Mouse (Mus musculus): Measurements from ENCODE around the gene Nckap5. TPM values are rescaled to one million over a fixed set of nuclear protein-coding genes. Genes with fewer than 3 reads are reported as not detected.

Nckap5 gene
- polyA plus RNA-seq, 1 experiment from 2014 or later: 3.2 TPM

- WGBS (ENCODE audit: insufficient replicate concordance): 34% methylated on average over 11 of the region's 11 CpGs
- no peaks in the 10 kb centered on the region for H3K9me3 ChIP-seq (replicated peaks; ENCODE audit: control insufficient read depth, low read length)
- H3K36me3 ChIP-seq (ENCODE audit: control insufficient read depth, insufficient read depth, low read length): no peaks in the 10 kb centered on the region
- H3K27me3 ChIP-seq (ENCODE audit: control insufficient read depth, insufficient read depth, low read length): no peaks in the 10 kb centered on the region
- peak; percentile 46; the same call in 1 of the 2 replicates for ATAC-seq (replicated peaks; ENCODE audit: insufficient number of reproducible peaks, low FRiP score, low TSS enrichment)
- H3K9ac ChIP-seq (ENCODE audit: low read depth, low read length): no peak overlapping the region
- no peak overlapping the region for H3K27ac ChIP-seq (ENCODE audit: low read depth, low read length)
- peaks cover 4% of the 10 kb centered on the region; the same call in 1 of the 2 replicates for H3K4me1 ChIP-seq (ENCODE audit: control insufficient read depth, insufficient read depth, low read length)
- H3K4me2 ChIP-seq: 0 out of 2 replicates have a peak overlapping the region, but pooled peaks have one; percentile 8
- H3K4me3 ChIP-seq (ENCODE audit: low read depth, low read length): no peak overlapping the region
Measured at GRCm38 (mm10) chr1:126461527-126462354, 368.9 kb downstream of the Nckap5 start.

GRCm38 (mm10) chr1:126457739-126458138 is 372.9 kb downstream of the Nckap5 start:
- WGBS (ENCODE audit: insufficient replicate concordance): 84% methylated on average over 1 of the region's 1 CpGs
- no peak overlapping the region for H3K4me2 ChIP-seq
- no peaks in the 10 kb centered on the region for H3K36me3 ChIP-seq (ENCODE audit: control insufficient read depth, insufficient read depth, low read length)

DNA sequence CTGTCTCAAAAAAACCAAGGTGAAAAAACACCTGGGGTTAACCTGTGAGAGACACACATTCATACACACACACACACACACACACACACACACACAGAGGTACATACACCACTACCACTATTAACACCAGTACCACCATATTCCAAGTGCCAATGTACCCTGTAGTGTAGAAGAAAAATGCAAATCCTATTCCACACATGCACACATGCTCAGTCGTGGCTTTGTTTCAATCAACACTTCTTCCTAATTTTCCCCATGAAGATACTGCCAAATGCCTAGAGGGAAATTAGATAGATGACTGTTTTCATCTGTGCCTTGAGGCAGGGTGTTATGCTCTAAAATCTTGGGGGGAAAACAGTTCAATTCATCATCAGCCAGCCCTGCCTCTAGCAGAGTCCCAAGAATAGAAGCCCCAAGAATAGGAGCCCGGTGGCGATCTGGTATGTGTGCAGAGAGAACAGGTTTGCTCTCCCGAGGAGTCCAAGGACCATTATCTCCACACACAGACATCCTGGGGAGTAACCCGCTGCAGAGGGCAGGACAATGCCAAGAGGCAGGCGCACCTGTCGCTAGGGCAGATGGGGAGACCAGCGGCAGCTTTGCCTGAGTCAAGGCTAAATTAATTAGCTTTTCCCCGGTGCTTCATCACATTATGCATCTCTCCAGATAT is 376.0 kb downstream of the Nckap5 start:
- no peak overlapping the region for H3K9ac ChIP-seq (ENCODE audit: low read depth, low read length)
- no peak overlapping the region for H3K27ac ChIP-seq (ENCODE audit: low read depth, low read length)
- H3K4me2 ChIP-seq: no peak overlapping the region
- ATAC-seq (replicated peaks; ENCODE audit: insufficient number of reproducible peaks, low FRiP score, low TSS enrichment): no peak
- H3K27me3 ChIP-seq (ENCODE audit: control insufficient read depth, insufficient read depth, low read length): no peaks in the 10 kb centered on the region
- H3K9me3 ChIP-seq (replicated peaks; ENCODE audit: control insufficient read depth, low read length): no peaks in the 10 kb centered on the region
- H3K4me1 ChIP-seq (ENCODE audit: control insufficient read depth, insufficient read depth, low read length): no peaks in the 10 kb centered on the region
- 51% methylated on average over 9 of the region's 9 CpGs for WGBS (ENCODE audit: insufficient replicate concordance)
- H3K36me3 ChIP-seq (ENCODE audit: control insufficient read depth, insufficient read depth, low read length): no peaks in the 10 kb centered on the region
- H3K4me3 ChIP-seq (ENCODE audit: low read depth, low read length): no peak overlapping the region

More at GRCm38 (mm10) chr1:126457739-126458138, 372.9 kb downstream of the Nckap5 start:
- Histone ChIP-seq H3K9ac (ENCODE audit: low read depth, low read length) (no peak overlapping the region), H3K4me3 (ENCODE audit: low read depth, low read length) (no peak overlapping the region), H3K9me3 (replicated peaks; ENCODE audit: control insufficient read depth, low read length) (no peaks in the 10 kb centered on the region), H3K27me3 (ENCODE audit: control insufficient read depth, insufficient read depth, low read length) (no peaks in the 10 kb centered on the region), H3K27ac (ENCODE audit: low read depth, low read length) (no peak overlapping the region), H3K4me1 (ENCODE audit: control insufficient read depth, insufficient read depth, low read length) (peaks cover 4% of the 10 kb centered on the region; the same call in 1 of the 2 replicates)
- no peak for ATAC-seq (replicated peaks; ENCODE audit: insufficient number of reproducible peaks, low FRiP score, low TSS enrichment)

DNA sequence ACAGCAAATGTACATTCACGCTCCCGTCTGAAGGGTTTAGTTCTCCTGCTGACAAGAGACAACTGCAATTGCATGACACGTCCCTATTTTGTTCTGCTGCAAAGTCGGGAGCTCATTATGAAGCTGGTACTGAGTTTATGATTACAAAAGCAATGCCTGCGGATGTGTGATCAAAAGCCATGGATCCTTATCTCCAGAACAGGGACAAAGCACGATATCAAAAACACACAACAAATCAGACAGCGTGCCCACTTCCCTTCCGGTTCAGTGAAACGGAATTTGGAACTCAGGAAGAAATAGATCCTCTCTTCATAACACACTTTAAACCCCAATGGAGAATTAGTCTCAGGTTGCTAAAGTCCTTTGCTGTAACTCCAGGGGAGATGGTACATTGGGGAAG is 379.1 kb downstream of the Nckap5 start:
- 62% methylated on average over 9 of the region's 9 CpGs for WGBS (ENCODE audit: insufficient replicate concordance)
- no peak for ATAC-seq (replicated peaks; ENCODE audit: insufficient number of reproducible peaks, low FRiP score, low TSS enrichment)
- H3K4me3 ChIP-seq (ENCODE audit: low read depth, low read length): no peak overlapping the region
- no peak overlapping the region for H3K9ac ChIP-seq (ENCODE audit: low read depth, low read length)
- no peak overlapping the region for H3K27ac ChIP-seq (ENCODE audit: low read depth, low read length)
- H3K9me3 ChIP-seq (replicated peaks; ENCODE audit: control insufficient read depth, low read length): no peaks in the 10 kb centered on the region
- H3K27me3 ChIP-seq (ENCODE audit: control insufficient read depth, insufficient read depth, low read length): no peaks in the 10 kb centered on the region
- no peaks in the 10 kb centered on the region for H3K4me1 ChIP-seq (ENCODE audit: control insufficient read depth, insufficient read depth, low read length)
- no peak overlapping the region for H3K4me2 ChIP-seq
- H3K36me3 ChIP-seq (ENCODE audit: control insufficient read depth, insufficient read depth, low read length): no peaks in the 10 kb centered on the region

DNA sequence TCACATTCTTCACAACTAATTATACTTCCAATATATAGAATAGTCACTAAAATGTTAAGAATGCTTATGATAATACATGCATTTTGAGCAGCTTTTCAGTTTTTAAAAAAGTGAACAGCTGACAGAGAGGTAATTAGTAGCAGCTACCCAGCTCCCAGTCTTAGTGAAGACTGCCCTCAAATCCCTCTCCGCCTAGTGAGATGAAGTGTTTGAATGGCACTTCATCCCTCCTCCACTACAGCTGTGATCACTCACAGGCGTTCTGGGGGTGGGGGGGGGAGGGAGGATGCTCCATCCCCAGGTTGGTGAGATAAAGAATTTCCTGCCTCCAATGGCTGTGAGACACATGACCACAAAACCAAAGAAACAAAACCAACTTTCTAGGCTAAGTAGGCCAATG is 381.2 kb downstream of the Nckap5 start:
- no peak for ATAC-seq (replicated peaks; ENCODE audit: insufficient number of reproducible peaks, low FRiP score, low TSS enrichment)
- Histone ChIP-seq H3K36me3 (ENCODE audit: control insufficient read depth, insufficient read depth, low read length) (no peaks in the 10 kb centered on the region), H3K27ac (ENCODE audit: low read depth, low read length) (no peak overlapping the region), H3K4me2 (no peak overlapping the region), H3K4me1 (ENCODE audit: control insufficient read depth, insufficient read depth, low read length) (no peaks in the 10 kb centered on the region), H3K27me3 (ENCODE audit: control insufficient read depth, insufficient read depth, low read length) (no peaks in the 10 kb centered on the region), H3K9me3 (replicated peaks; ENCODE audit: control insufficient read depth, low read length) (no peaks in the 10 kb centered on the region), H3K4me3 (ENCODE audit: low read depth, low read length) (no peak overlapping the region), H3K9ac (ENCODE audit: low read depth, low read length) (no peak overlapping the region)
- WGBS (ENCODE audit: insufficient replicate concordance): 35% methylated on average over 2 of the region's 2 CpGs

- WGBS (ENCODE audit: insufficient replicate concordance): 9% methylated on average over 2 of the region's 2 CpGs
- H3K4me1 ChIP-seq (ENCODE audit: control insufficient read depth, insufficient read depth, low read length): peaks cover 5% of the 10 kb centered on the region
Measured at GRCm38 (mm10) chr1:126443890-126444289, 386.7 kb downstream of the Nckap5 start.

GRCm38 (mm10) chr1:126442723-126443122 is 387.9 kb downstream of the Nckap5 start:
- Histone ChIP-seq H3K27me3 (ENCODE audit: control insufficient read depth, insufficient read depth, low read length) (no peaks in the 10 kb centered on the region), H3K36me3 (ENCODE audit: control insufficient read depth, insufficient read depth, low read length) (no peaks in the 10 kb centered on the region), H3K27ac (ENCODE audit: low read depth, low read length) (no peak overlapping the region), H3K4me1 (ENCODE audit: control insufficient read depth, insufficient read depth, low read length) (peaks cover 5% of the 10 kb centered on the region), H3K9me3 (replicated peaks; ENCODE audit: control insufficient read depth, low read length) (no peaks in the 10 kb centered on the region), H3K4me2 (no peak overlapping the region), H3K4me3 (ENCODE audit: low read depth, low read length) (no peak overlapping the region), H3K9ac (ENCODE audit: low read depth, low read length) (no peak overlapping the region)
- WGBS (ENCODE audit: insufficient replicate concordance): 64% methylated on average over 1 of the region's 1 CpGs
- ATAC-seq (replicated peaks; ENCODE audit: insufficient number of reproducible peaks, low FRiP score, low TSS enrichment): no peak

More at GRCm38 (mm10) chr1:126443890-126444289, 386.7 kb downstream of the Nckap5 start:
- H3K4me3 ChIP-seq (ENCODE audit: low read depth, low read length): no peak overlapping the region
- H3K4me2 ChIP-seq: no peak overlapping the region
- no peak overlapping the region for H3K27ac ChIP-seq (ENCODE audit: low read depth, low read length)
- no peaks in the 10 kb centered on the region for H3K36me3 ChIP-seq (ENCODE audit: control insufficient read depth, insufficient read depth, low read length)
- no peaks in the 10 kb centered on the region for H3K27me3 ChIP-seq (ENCODE audit: control insufficient read depth, insufficient read depth, low read length)
- ATAC-seq (replicated peaks; ENCODE audit: insufficient number of reproducible peaks, low FRiP score, low TSS enrichment): 0 out of 2 replicates have a peak, but pooled peaks have one; percentile 35
- no peak overlapping the region for H3K9ac ChIP-seq (ENCODE audit: low read depth, low read length)
- H3K9me3 ChIP-seq (replicated peaks; ENCODE audit: control insufficient read depth, low read length): no peaks in the 10 kb centered on the region

GRCm38 (mm10) chr1:126438000-126438572 is 392.5 kb downstream of the Nckap5 start:
- Histone ChIP-seq H3K27ac (ENCODE audit: low read depth, low read length) (no peak overlapping the region), H3K9me3 (replicated peaks; ENCODE audit: control insufficient read depth, low read length) (no peaks in the 10 kb centered on the region), H3K9ac (ENCODE audit: low read depth, low read length) (no peak overlapping the region), H3K4me2 (no peak overlapping the region), H3K27me3 (ENCODE audit: control insufficient read depth, insufficient read depth, low read length) (no peaks in the 10 kb centered on the region), H3K4me3 (ENCODE audit: low read depth, low read length) (no peak overlapping the region), H3K4me1 (ENCODE audit: control insufficient read depth, insufficient read depth, low read length) (no peaks in the 10 kb centered on the region), H3K36me3 (ENCODE audit: control insufficient read depth, insufficient read depth, low read length) (no peaks in the 10 kb centered on the region)
- 69% methylated on average over 6 of the region's 6 CpGs for WGBS (ENCODE audit: insufficient replicate concordance)
- no peak for ATAC-seq (replicated peaks; ENCODE audit: insufficient number of reproducible peaks, low FRiP score, low TSS enrichment)
